Mouse (Mus musculus) intestine, embryonic 14.5 days (tissue): ENCODE results near the gene Fam122a. TPM values are rescaled to one million over a fixed set of nuclear protein-coding genes. Genes with fewer than 3 reads are reported as not detected.

Experiments
- ATAC-seq: fragments of 200-750 bp; cut with Nextera tagmentation; replicated peaks from 2 replicates; pipeline ENCODE4 v1.8.0; 2017; ENCODE audit warnings: low read depth, moderate number of reproducible peaks, moderate TSS enrichment, moderate library complexity; ENCODE audit not compliant: low FRiP score, low TSS enrichment
- DNase-seq: peaks from one replicate; pipeline ENCODE4 v3.0.0-alpha.2; 2018; ENCODE audit warnings: low spot score
- H3K27ac ChIP-seq: fragments of 300-500 bp; sonication (generic); 2 replicates; pipeline ENCODE4 v1.5.1; 2014; ENCODE audit warnings: low read depth, mild to moderate bottlenecking, control low read depth
- H3K27me3 ChIP-seq: fragments of 300-500 bp; sonication (generic); replicated peaks from 2 replicates; pipeline ENCODE4 v1.6.1; 2014; ENCODE audit warnings: low read length, control low read depth; ENCODE audit not compliant: control insufficient read depth, insufficient read depth
- H3K36me3 ChIP-seq: fragments of 300-500 bp; sonication (generic); 2 replicates; pipeline ENCODE4 v1.6.1; 2014; ENCODE audit warnings: low read length, control low read depth; ENCODE audit not compliant: control insufficient read depth, insufficient read depth
- H3K4me1 ChIP-seq: fragments of 300-500 bp; sonication (generic); replicated peaks from 2 replicates; pipeline ENCODE4 v1.6.1; 2014; ENCODE audit warnings: low read length, control low read depth, mixed read lengths; ENCODE audit not compliant: control insufficient read depth, insufficient read depth
- H3K4me2 ChIP-seq: fragments of 300-500 bp; sonication (generic); 2 replicates; pipeline ENCODE4 v1.6.1; 2014; ENCODE audit warnings: low read length
- H3K4me3 ChIP-seq: fragments of 300-500 bp; sonication (generic); 2 replicates; pipeline ENCODE4 v1.5.1; 2014; ENCODE audit warnings: low read depth, low read length, control low read depth, mixed read lengths
- H3K9ac ChIP-seq: fragments of 300-500 bp; sonication (generic); 2 replicates; pipeline ENCODE4 v1.6.1; 2014; ENCODE audit warnings: mild to moderate bottlenecking, low read length
- H3K9me3 ChIP-seq: fragments of 300-500 bp; sonication (generic); 2 replicates; pipeline ENCODE4 v1.6.1; 2016; ENCODE audit warnings: low read length, control low read depth; ENCODE audit not compliant: control insufficient read depth
- WGBS: fragments of 180-500 bp; shearing (Covaris S2); extraction: QIAGEN DNeasy Blood & Tissue Kit; methylation state at CpG from one replicate; pipeline ENCODE4 v1.1.7; 2014; 5-methylcytosine and 5-hydroxymethylcytosine counted together
- polyA plus RNA-seq: library from polyadenylated mRNA; unstranded; fragments of >200 nt; fragmentation: Nextera tagmentation; extraction: Ambion mirVana; gene quantifications from 2 replicates; pipeline ENCODE4 v1.2.1, GENCODE M21; 2014

Gene Fam122a
- polyA plus RNA-seq, 1 experiment from 2014 or later, result 48.9 TPM

DNA sequence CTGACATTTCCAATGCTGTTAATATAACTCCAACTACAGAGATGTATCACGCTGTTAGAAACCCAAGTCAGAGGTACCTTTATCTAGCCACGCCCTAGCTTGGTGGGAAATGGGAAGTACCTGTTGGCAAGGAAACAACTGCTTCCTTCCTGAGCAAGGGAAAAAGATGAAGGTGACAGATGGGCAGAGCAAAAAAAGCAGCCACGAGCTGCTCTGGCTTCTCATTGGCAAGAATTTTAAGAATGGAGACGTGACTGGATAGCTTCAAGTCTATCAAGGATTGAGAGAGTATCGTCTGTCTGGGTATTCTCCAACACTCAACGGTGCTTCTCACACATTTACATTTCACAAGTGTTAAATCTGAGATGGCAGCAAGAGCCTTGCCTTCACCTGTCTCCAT is 1.9 kb downstream of the Fam122a start:
- H3K4me2 ChIP-seq, result peak overlapping the region; percentile 80; the same call in 1 of the 2 replicates
- no peaks in the 10 kb centered on the region for H3K27me3 ChIP-seq
- ATAC-seq (no peak), DNase-seq (no peak)
- 0 out of 2 replicates have a peak, but pooled peaks cover 3% of the 10 kb centered on the region for H3K36me3 ChIP-seq
- H3K9me3 ChIP-seq, result no peaks in the 10 kb centered on the region
- no peak overlapping the region for H3K9ac ChIP-seq
- peaks cover 17% of the 10 kb centered on the region; the same call in 1 of the 2 replicates for H3K4me1 ChIP-seq
- H3K27ac ChIP-seq, result no peak overlapping the region
- 73% methylated on average over 6 of the region's 6 CpGs for WGBS
- H3K4me3 ChIP-seq, result no peak overlapping the region

DNA sequence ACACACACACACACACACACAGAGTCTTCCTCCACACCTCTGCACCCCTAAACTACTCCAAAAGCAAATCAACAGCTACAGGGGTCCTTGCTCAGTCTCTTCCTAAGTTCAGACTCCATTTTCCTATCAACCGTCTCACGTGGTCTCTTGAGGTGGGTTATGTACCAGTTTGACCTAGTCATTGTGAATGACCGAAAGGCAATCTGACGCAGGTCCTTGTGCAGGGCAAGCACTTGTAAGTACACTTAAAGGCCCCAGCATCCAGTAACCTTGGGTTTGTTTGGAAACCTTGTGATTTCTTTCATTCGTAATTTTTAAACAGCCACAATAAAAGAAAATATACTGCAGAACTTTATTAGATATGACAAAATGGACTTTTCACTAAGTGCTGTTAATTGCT is 4.6 kb downstream of the Fam122a start:
- no peaks in the 10 kb centered on the region for H3K9me3 ChIP-seq
- 0 out of 2 replicates have a peak, but pooled peaks cover 3% of the 10 kb centered on the region for H3K36me3 ChIP-seq
- H3K4me1 ChIP-seq, result peaks cover 13% of the 10 kb centered on the region; the same call in 1 of the 2 replicates
- no peak for DNase-seq
- H3K27ac ChIP-seq, result no peak overlapping the region
- H3K4me2 ChIP-seq, result no peak overlapping the region
- ATAC-seq, result no peak
- no peak overlapping the region for H3K9ac ChIP-seq
- no peak overlapping the region for H3K4me3 ChIP-seq
- 92% methylated on average over 5 of the region's 5 CpGs for WGBS
- H3K27me3 ChIP-seq, result no peaks in the 10 kb centered on the region

DNA sequence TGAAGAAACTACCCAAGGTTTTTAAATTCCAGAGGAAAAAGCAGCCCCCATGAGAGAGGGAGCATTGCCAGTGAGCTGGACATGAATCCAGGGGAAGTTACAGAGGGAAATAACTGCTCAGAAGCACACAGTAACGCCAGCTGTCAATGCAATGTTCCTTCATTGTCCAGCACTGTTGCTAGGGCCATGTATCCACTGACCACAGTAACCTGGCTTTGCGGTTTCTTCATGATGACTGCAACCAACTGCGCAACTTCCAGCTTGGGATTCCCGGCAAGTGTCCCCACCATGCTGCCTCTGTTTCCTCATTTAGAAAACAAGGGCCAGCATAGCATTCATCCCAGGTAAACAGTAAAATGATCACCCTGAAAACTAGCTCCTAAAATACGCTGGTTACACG is 5.6 kb downstream of the Fam122a start:
- ATAC-seq (no peak), DNase-seq (no peak)
- H3K4me3 ChIP-seq, result no peak overlapping the region
- 91% methylated on average over 6 of the region's 6 CpGs for WGBS
- H3K9ac ChIP-seq, result no peak overlapping the region
- no peaks in the 10 kb centered on the region for H3K9me3 ChIP-seq
- H3K27me3 ChIP-seq, result no peaks in the 10 kb centered on the region
- H3K36me3 ChIP-seq, result 0 out of 2 replicates have a peak, but pooled peaks cover 3% of the 10 kb centered on the region
- no peak overlapping the region for H3K27ac ChIP-seq
- peaks cover 13% of the 10 kb centered on the region; the same call in 1 of the 2 replicates for H3K4me1 ChIP-seq
- no peak overlapping the region for H3K4me2 ChIP-seq

DNA sequence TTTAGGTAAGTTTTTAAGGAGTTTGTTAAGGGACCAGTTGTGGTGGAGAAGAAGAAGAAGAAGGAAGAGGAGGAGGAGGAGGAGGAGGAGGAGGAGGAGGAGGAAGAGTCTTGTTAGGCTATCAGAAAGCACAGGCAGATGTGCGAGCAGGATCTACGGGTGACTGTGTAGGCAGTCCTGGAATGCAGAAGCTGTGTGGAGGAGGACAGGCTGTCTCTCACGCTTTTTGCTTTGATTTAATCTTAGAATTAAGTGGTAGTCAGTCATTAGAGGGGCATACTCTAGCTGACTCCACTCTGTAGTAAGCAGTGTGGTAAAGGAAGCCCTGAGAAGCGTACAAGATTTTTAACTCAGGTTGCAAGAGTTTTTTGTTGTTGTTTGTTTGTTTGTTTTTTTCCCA is 7.9 kb downstream of the Fam122a start:
- H3K4me3 ChIP-seq, result no peak overlapping the region
- no peaks in the 10 kb centered on the region for H3K9me3 ChIP-seq
- 54% methylated on average over 4 of the region's 4 CpGs for WGBS
- no peak overlapping the region for H3K27ac ChIP-seq
- H3K9ac ChIP-seq, result no peak overlapping the region
- DNase-seq, result no peak
- no peaks in the 10 kb centered on the region for H3K27me3 ChIP-seq
- no peaks in the 10 kb centered on the region for H3K36me3 ChIP-seq
- H3K4me1 ChIP-seq, result no peaks in the 10 kb centered on the region
- no peak for ATAC-seq
- H3K4me2 ChIP-seq, result no peak overlapping the region

DNA sequence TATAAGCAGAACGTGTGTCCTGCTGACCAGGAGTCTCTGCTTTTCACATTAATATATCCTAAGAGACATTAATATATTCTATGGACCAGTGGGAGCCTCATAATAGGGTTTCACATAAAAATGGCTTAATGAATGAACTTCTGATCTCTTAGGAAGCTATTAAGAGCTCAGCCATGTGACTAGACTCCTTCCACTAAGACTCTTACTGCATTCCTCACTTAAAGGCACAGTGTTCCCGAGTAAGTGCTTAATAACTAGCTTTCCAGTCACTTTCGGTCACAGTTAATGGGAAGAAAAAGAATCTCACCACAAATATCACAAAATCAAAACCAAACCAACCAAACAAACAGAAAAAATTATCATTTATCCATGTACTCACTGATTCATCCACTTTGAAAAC is 8.5 kb downstream of the Fam122a start:
- DNase-seq, result no peak
- no peak overlapping the region for H3K27ac ChIP-seq
- no peak overlapping the region for H3K9ac ChIP-seq
- no peak overlapping the region for H3K4me2 ChIP-seq
- H3K27me3 ChIP-seq, result no peaks in the 10 kb centered on the region
- no peaks in the 10 kb centered on the region for H3K36me3 ChIP-seq
- H3K4me1 ChIP-seq, result no peaks in the 10 kb centered on the region
- H3K4me3 ChIP-seq, result no peak overlapping the region
- ATAC-seq, result no peak
- no peaks in the 10 kb centered on the region for H3K9me3 ChIP-seq
- WGBS, result 69% methylated on average over 3 of the region's 3 CpGs

DNA sequence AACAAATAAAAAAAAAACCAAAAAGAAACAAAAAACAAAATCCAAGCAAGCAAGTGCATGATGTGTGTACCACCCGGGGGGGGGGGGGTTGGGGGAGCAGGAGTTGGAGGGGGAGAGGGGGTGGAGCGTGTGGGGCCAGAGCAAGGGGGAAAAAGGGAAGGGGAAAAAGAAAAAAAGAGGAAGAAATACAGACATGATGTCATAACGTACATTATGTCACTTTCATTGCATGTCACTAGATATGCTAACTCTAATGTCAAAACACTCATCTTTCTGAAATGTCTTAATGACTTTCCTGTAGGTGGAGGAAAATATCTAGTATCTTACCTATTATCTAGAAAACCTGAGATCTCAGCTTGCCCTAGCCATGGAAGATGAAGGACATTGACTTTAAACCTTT is 14.1 kb downstream of the Fam122a start:
- no peak overlapping the region for H3K4me2 ChIP-seq
- WGBS, result 96% methylated on average over 3 of the region's 3 CpGs
- ATAC-seq (no peak), DNase-seq (no peak)
- no peaks in the 10 kb centered on the region for H3K36me3 ChIP-seq
- no peak overlapping the region for H3K4me3 ChIP-seq
- H3K9me3 ChIP-seq, result no peaks in the 10 kb centered on the region
- H3K9ac ChIP-seq, result no peak overlapping the region
- no peaks in the 10 kb centered on the region for H3K27me3 ChIP-seq
- no peak overlapping the region for H3K27ac ChIP-seq
- no peaks in the 10 kb centered on the region for H3K4me1 ChIP-seq

DNA sequence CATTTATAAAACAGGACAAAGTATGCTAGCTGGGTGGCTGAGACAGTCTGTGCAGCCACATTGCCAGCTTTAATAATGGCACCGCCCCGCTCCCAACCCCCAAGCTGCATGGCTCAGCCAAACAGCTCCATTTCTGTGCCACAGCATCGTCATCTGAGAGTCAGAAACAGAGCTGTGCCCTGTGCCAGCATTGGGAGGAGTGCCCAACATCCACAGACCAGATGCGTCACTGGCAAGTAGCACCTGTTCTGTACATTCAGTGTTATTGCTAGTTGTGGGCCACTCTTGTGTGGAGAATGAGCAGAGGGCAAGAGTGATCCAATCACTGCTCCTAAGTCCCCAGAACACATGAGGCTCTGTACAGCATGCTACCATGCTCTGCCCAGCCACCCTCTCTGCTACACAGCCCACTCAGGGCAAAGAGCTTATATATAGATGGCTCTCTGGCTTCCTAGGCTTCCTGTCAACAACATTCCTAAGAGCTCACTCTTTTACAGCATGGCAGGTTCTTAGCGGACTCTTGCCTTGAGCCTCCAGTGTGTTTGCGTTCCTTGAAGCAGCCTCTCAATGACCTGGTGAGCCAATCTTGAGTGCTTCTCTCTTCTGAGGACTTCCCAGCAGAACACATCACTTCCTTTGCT is 20.4 kb downstream of the Fam122a start:
- no peak for DNase-seq
- Histone ChIP-seq H3K4me2 (no peak overlapping the region), H3K9ac (no peak overlapping the region), H3K27ac (no peak overlapping the region), H3K27me3 (no peaks in the 10 kb centered on the region), H3K36me3 (no peaks in the 10 kb centered on the region), H3K4me1 (no peaks in the 10 kb centered on the region), H3K9me3 (no peaks in the 10 kb centered on the region), H3K4me3 (no peak overlapping the region)
- 89% methylated on average over 6 of the region's 6 CpGs for WGBS
- no peak for ATAC-seq

DNA sequence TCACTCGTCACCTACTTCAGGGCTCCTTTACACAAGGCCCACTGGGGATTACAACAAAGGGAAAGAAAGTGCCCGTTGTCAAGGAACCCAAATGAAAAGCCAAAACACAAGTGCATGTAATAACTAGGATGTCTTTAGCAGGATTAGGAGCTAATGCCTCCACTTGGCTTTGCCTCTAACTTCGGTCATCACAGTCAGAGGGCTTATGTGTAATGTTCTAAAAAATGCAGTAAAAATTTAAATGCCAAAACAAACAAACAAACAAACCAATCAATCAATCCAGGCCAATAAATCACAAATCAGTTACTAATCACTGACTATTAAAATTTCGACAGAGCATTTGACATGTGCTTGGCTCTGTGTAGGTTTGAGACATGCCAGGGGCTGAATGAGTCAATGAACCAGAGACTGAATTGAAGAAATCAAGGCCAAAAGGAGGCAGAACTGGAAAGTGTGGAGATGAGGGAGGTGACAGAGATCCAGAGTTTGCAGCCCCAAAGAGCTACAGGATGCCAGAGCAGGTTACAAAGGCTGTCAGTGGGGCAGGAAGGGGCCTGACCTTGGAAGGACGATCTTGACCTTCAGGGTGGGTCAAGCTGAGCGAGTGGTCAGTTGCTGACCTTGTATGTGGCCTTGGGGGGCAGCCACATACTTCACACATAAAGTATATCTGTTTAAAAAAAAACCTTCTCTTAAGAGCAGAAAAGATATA is 21.8 kb downstream of the Fam122a start:
- no peak overlapping the region for H3K4me2 ChIP-seq
- H3K4me1 ChIP-seq, result no peaks in the 10 kb centered on the region
- no peak overlapping the region for H3K4me3 ChIP-seq
- no peak overlapping the region for H3K27ac ChIP-seq
- no peaks in the 10 kb centered on the region for H3K36me3 ChIP-seq
- ATAC-seq (no peak), DNase-seq (no peak)
- H3K27me3 ChIP-seq, result no peaks in the 10 kb centered on the region
- 82% methylated on average over 6 of the region's 6 CpGs for WGBS
- H3K9ac ChIP-seq, result no peak overlapping the region
- H3K9me3 ChIP-seq, result no peaks in the 10 kb centered on the region

DNA sequence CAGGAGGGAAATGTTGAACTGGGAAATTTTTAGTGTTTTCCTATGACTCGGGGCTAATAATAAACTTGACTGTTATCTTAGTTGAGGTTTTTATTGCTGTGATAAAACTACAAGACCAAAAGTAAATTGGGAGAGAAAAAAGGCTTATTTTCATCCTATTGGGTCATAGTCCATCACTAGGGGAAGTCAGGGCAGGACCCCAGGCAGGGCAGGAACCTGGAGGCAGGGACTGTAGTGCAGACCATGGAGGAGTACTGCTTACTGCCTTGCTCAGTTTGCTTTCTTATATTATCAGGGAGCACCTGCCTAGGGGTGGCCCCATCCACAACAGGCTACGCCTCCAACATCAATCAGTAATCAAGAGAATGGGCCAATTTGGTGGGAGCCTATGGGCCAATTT is 22.7 kb downstream of the Fam122a start:
- no peak overlapping the region for H3K4me3 ChIP-seq
- H3K9me3 ChIP-seq, result no peaks in the 10 kb centered on the region
- WGBS, result 78% methylated on average over 2 of the region's 2 CpGs
- H3K27me3 ChIP-seq, result no peaks in the 10 kb centered on the region
- H3K27ac ChIP-seq, result no peak overlapping the region
- H3K4me2 ChIP-seq, result no peak overlapping the region
- ATAC-seq, result peak; percentile 78; the same call in 1 of the 2 replicates
- H3K36me3 ChIP-seq, result no peaks in the 10 kb centered on the region
- no peak for DNase-seq
- H3K4me1 ChIP-seq, result no peaks in the 10 kb centered on the region
- no peak overlapping the region for H3K9ac ChIP-seq
